Mouse (Mus musculus) right cerebral cortex, postnatal 4 days (tissue): ENCODE measurements at regions not wholly inside any gene's neighbourhood (a gene's known extent, or its start where the extent isn't known, plus 50 kb on each side); places are given as distances from the start of the nearest gene placed in this dataset.

Experiments
- DNase-seq: peaks from one replicate; pipeline ENCODE4 v3.0.0-alpha.2; 2022

GRCm38 (mm10) chr3:103464729-103465128, 110.3 kb upstream of the Syt6 start:
- DNase-seq: no peak

- DNase-seq: no peak
Observed at GRCm38 (mm10) chr3:103465132-103465690, 109.8 kb upstream of the Syt6 start.

DNA sequence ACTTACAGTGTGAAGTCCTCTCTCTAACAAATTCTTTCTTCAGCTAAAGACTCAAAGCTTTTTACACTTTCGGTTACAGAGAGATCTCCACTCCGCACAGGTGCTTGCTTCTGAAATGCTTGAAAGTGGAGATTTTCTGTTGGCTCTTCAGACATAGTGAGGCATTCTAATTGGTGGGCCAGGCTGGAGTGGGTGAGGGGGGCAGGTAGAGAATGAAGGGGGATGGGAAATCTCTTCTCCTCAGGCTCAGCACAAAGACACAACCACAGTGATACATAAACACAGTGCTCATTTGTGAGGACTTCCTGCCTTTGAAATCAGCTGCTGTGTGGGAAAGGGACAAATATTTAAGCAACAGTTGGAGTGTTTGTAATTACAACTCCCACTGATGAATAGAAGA, 109.1 kb upstream of the Syt6 start:
- DNase-seq: no peak

GRCm38 (mm10) chr3:103470586-103471400, 104.2 kb upstream of the Syt6 start:
- DNase-seq: no peak

DNA sequence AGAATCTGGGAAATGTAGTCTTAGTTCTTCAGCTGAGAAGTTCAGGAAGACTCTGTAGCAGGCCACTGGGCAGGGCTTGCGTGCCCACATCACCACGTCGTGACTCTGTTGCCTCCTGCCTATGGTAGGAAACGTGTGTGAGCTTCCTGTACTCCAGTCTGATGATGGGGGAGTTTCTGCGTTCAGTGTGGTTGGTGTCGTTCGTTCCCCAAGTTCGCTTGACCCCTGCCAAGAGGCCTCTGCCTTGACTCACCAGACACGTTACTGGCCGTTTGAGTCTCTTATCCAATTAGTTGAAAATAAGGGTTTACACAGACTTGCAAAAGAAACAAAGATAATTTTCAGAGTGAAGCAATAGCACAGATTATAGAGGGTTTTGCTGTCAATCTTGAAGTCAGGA, 102.4 kb upstream of the Syt6 start:
- no peak for DNase-seq

- DNase-seq: no peak
Observed at GRCm38 (mm10) chr3:103473336-103473735, 101.7 kb upstream of the Syt6 start.

- no peak for DNase-seq
Observed at GRCm38 (mm10) chr3:103479845-103480543, 95.0 kb upstream of the Syt6 start.

- no peak for DNase-seq
Observed at GRCm38 (mm10) chr3:103480676-103481075, 94.4 kb upstream of the Syt6 start.

DNA sequence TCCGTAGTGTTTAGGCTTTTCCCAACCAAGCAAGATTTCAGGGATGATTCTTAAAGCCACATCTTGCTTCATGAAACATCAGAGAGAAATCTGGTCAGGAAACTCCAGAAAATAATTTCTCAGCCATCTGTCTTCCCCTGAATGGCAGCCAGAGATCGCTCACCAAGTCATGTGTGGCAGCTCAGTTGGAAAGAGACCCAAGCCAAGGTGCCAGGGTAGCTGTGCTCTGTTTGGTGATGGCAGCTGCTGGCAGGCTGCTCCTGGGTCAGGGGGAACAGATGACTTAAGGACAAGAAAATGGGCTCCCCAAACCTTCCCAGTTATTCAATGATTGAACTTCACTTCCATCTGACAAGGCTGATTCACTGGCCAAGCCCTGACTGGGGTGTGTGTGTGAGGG, 91.7 kb upstream of the Syt6 start:
- no peak for DNase-seq

GRCm38 (mm10) chr3:103483762-103484161, 91.3 kb upstream of the Syt6 start:
- no peak for DNase-seq

GRCm38 (mm10) chr3:103489786-103490185, 85.2 kb upstream of the Syt6 start:
- DNase-seq: no peak

DNA sequence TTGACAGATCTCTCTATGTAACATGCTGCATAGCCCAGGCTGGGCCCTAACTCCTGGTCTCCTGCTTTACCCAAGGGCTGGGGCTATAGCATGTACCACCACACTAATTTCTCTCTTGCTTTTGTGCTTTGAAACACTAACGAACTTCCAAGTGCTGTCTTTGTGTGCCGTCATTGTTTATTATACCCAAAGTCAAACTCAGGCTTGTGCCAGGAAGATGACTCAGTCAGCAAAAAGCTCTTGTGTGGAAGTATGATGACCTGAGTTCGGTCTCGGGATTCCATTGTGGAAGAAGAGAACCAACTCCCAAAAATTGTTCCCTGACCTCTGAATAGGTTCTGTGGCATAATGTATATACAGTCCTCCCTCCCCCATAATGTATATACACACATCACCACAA, 84.1 kb upstream of the Syt6 start:
- DNase-seq: no peak

DNA sequence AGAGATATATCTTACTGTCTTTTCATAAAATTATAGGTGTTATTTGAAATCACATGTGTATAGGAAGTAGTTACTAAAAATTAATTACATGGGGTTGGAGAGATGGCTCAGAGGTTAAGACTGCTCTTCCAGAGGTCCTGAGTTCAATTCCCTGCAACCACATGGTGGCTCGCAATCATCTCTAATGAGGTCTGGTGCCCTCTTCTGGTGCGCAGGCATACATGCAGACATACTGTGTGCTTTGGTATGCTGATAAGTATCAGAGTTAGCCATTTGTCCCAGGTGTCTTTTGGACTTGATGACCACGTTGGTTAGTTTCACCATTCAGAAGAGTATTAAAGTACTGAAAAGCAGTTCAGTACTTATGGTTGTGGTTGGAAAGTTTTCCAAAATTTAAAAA, 82.8 kb upstream of the Syt6 start:
- DNase-seq: no peak

- no peak for DNase-seq
Observed at GRCm38 (mm10) chr3:103493623-103494022, 81.4 kb upstream of the Syt6 start.

DNA sequence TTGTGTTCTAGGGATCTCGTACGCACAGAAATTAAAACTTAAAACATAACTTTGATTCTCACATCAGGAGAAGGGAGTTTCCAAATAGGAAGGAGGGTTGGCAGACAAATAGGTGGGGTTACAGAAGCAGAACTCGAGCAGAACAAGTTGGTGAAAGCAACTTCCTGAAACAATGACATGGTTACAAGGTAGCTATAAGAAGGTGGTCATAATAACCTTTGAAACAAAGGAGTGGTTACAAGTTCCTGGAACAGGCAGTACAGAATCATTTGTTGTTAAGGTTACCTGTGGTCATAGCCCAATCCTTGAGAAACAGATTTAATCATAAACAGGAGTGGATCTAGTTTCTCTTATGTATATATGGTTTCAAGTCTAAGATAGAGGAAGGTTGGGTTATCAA, 81.0 kb upstream of the Syt6 start:
- DNase-seq: no peak

DNA sequence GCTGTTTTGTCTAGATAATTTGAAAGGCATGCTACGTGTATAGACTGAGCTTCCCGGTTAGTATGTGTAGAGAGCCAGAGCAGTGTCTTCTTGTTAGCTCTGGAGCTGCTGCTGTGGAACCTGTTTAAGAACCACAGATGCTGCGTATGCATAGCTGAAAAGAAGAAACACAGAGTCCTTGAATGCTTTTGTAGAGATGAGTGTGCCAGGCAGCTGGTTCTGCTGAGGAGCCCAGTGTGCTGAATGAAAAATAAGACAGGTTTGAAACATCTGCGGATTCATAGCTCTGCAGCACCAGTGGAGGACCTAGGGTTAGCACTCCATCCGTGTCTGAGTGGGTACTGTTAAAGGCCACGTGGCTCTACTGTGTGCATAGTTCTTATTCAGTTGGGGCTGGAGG, 78.9 kb upstream of the Syt6 start:
- DNase-seq: no peak

- no peak for DNase-seq
Observed at GRCm38 (mm10) chr3:103496683-103497082, 78.3 kb upstream of the Syt6 start.

GRCm38 (mm10) chr3:103497696-103498095, 77.3 kb upstream of the Syt6 start:
- DNase-seq: no peak

GRCm38 (mm10) chr3:103498458-103498857, 76.6 kb upstream of the Syt6 start:
- DNase-seq: no peak

DNA sequence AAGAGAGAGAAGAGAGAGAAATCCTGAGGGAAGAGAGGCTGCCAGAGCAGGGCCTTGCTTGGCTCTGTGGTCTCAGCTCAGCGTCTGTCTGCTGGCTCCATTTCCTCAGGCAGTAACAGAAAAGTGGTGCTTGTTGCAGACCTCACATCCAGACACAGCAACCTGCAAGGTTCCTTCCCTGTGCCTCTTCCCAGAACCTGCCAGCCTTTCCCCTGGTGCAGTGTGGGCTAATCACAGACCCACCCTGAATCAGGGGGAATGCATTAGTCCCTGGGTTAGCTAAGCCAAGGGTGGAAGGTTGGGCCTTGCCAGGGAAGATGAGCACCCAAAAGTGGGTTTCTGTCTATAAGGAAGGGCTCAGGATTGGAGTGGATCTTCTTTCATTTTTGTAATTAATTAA, 75.2 kb upstream of the Syt6 start:
- no peak for DNase-seq

DNA sequence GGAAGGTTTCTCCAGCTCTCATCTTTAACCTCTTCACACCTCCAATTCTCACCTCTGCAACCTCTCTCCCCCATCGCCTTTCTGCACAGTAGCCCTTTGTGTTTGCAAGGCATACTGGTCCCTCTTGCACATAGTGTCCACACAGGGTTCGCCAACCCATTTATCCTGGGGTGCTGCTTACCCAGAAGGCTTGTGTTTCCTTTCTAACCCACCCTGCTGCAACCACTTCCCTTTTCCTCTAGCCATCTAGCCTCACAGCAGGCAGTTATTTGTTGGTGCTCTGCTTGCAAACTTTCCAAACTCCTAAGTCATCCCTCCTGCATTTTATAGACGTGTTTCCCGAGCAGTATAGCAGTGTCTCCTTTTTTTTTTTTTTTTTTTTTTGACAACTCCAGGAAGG, 74.7 kb upstream of the Syt6 start:
- no peak for DNase-seq

GRCm38 (mm10) chr3:103504160-103504559, 70.9 kb upstream of the Syt6 start:
- DNase-seq: no peak

GRCm38 (mm10) chr3:103513411-103513810, 61.6 kb upstream of the Syt6 start:
- DNase-seq: no peak

GRCm38 (mm10) chr3:103514061-103514460, 61.0 kb upstream of the Syt6 start:
- DNase-seq: no peak
